Mouse (Mus musculus) heart, embryonic 14.5 days (tissue): Measurements from ENCODE around the gene Maff. TPM values are rescaled to one million over a fixed set of nuclear protein-coding genes. Genes with fewer than 3 reads are reported as not detected.

Experiments used
- ATAC-seq: fragments of 200-750 bp; cut with Nextera tagmentation; 2 replicates; pipeline ENCODE4 v1.8.0; 2017; ENCODE audit warnings: low read depth, moderate TSS enrichment; ENCODE audit not compliant: insufficient number of reproducible peaks, insufficient read depth, low FRiP score
- H3K27ac ChIP-seq, 2 experiments: fragments of 200-500 bp in 1 of 2; fragments of 300-500 bp in 1 of 2; sonication (generic) in 1 of 2; replicated peaks in 1 of 2; 2 replicates each; pipeline ENCODE4 v1.5.1; 2012 to 2014; ENCODE audit warnings: low read depth in 2 of 2, low read length in 2 of 2, control low read depth in 1 of 2, mild to moderate bottlenecking in 1 of 2, mixed read lengths in 1 of 2; ENCODE audit not compliant: control insufficient read depth in 1 of 2, insufficient read depth in 1 of 2
- H3K27me3 ChIP-seq: fragments of 300-500 bp; sonication (generic); 2 replicates; pipeline ENCODE4 v1.6.1; 2014; ENCODE audit warnings: mild to moderate bottlenecking, low read length, control low read depth; ENCODE audit not compliant: control insufficient read depth, insufficient read depth
- H3K36me3 ChIP-seq: fragments of 300-500 bp; sonication (generic); 2 replicates; pipeline ENCODE4 v1.6.1; 2014; ENCODE audit warnings: mild to moderate bottlenecking, control low read depth, low read length, mixed read lengths; ENCODE audit not compliant: control insufficient read depth, insufficient read depth
- H3K4me1 ChIP-seq, 2 experiments: fragments of 200-500 bp in 1 of 2; fragments of 300-500 bp in 1 of 2; sonication (generic) in 1 of 2; 2 replicates each; pipeline ENCODE4 v1.6.1; 2012 to 2014; ENCODE audit warnings: low read length in 2 of 2, control low read depth in 1 of 2, mixed read lengths in 1 of 2; ENCODE audit not compliant: control insufficient read depth in 2 of 2, insufficient read depth in 2 of 2
- H3K4me2 ChIP-seq: fragments of 300-500 bp; sonication (generic); 2 replicates; pipeline ENCODE4 v1.6.1; 2014; ENCODE audit warnings: mild to moderate bottlenecking, low read length
- H3K4me3 ChIP-seq, 2 experiments: fragments of 200-500 bp in 1 of 2; fragments of 300-500 bp in 1 of 2; sonication (generic) in 1 of 2; 2 replicates each; pipeline ENCODE4 v1.5.1; 2012 to 2014; ENCODE audit warnings: low read length in 2 of 2, mild to moderate bottlenecking in 2 of 2, control low read depth in 1 of 2, low read depth in 1 of 2, moderate library complexity in 1 of 2; ENCODE audit not compliant: control insufficient read depth in 1 of 2, insufficient read depth in 1 of 2
- H3K9ac ChIP-seq: fragments of 300-500 bp; sonication (generic); 2 replicates; pipeline ENCODE4 v1.6.1; 2014; ENCODE audit warnings: mild to moderate bottlenecking, low read length
- H3K9me3 ChIP-seq: fragments of 300-500 bp; sonication (generic); 2 replicates; pipeline ENCODE4 v1.6.1; 2016; ENCODE audit warnings: low read length, control low read depth; ENCODE audit not compliant: control insufficient read depth
- WGBS: fragments of 180-500 bp; shearing (Covaris S2); extraction: QIAGEN DNeasy Blood & Tissue Kit; methylation state at CpG from one replicate; pipeline ENCODE4 v1.1.7; 2014; 5-methylcytosine and 5-hydroxymethylcytosine counted together
- polyA plus RNA-seq: library from polyadenylated mRNA; unstranded; fragments of >200 nt; fragmentation: Nextera tagmentation; extraction: Ambion mirVana; gene quantifications from 2 replicates; pipeline ENCODE4 v1.2.1, GENCODE M21; 2014

Maff gene
- polyA plus RNA-seq, 1 experiment from 2014 or later: 2.2 TPM

DNA sequence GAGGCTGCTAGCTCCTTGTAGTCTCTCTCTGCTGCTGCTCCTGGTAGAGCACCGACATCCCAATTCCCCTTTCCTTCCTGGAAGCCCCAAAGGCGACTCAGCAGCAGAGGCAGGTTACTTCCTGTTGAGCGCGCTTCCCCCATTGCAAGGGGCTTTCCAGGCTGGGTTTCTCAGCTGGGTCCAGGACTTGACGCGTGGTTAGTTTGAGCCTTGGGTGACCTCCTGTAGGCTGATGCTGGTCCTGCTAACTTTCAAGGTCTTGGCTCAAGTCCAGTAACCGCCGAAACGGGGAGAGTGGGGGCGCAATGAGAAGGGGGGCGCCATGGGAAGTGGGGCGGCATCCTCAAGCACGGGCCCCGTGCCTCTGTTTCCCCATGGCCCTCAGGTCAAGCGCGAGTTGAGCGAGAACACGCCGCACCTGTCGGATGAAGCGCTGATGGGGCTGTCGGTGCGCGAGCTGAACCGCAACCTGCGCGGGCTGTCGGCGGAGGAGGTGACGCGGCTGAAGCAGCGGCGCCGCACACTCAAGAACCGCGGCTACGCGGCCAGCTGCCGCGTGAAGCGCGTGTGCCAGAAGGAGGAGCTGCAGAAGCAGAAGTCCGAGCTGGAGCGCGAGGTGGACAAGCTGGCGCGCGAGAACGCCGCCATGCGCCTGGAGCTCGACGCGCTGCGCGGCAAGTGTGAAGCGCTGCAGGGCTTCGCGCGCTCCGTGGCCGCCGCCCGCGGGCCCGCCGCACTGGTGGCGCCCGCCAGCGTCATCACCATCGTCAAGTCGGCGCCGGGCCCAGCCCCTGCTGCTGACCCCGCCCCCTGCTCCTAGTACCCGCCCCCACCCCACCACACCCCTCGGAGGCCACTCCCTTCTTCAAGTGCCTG lies 10.9 kb downstream of the Maff start:
- peaks cover 14% of the 10 kb centered on the region for H3K36me3 ChIP-seq
- H3K4me3 ChIP-seq: peak overlapping the region; percentile 48 to 56
- WGBS: 1% methylated on average over 73 of the region's 77 CpGs
- H3K9ac ChIP-seq: peak overlapping the region; percentile 73
- H3K27ac ChIP-seq: peak overlapping the region; percentile 60 to 71; a peak in 3 of 4 replicates
- peaks cover 37 to 52% of the 10 kb centered on the region in 2 experiments for H3K4me1 ChIP-seq
- H3K27me3 ChIP-seq: no peaks in the 10 kb centered on the region
- H3K9me3 ChIP-seq: no peaks in the 10 kb centered on the region
- peak overlapping the region; percentile 99 for H3K4me2 ChIP-seq
- ATAC-seq: peak; percentile 81

DNA sequence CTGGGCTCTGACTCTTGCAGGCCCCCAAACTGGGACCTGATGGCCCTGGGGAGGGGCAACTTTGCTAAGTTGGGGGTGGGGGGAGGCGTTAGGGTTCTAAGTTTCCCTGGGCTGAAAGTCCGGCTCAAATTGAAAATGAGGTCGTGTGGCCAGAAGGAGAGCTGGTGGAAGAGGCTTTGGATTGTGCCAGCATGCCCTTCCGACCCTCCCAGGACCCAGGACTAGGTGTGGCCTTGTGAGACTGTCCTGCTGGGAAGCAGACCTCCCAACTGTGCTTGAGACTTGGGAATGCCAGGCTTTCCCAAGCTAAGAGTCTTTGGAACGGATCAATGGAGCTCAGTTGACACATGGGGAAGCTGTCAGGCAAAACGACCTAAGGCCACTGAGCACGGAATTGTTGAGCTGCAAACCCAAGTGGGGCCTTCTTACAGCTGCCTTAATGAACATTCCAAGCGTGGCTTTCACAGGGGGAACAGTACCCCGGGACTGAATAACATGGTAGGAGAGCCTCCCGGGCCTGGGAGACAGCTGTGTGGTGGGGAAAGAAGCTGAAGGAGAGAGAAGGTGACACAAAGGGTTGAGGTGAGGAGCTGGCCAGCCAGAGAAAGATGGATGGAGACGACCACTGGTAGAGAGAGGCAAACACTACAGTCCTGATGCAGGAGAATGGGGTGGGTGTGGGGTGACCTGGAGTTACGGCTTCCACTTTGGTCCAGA lies 11.7 kb downstream of the Maff start:
- Histone ChIP-seq H3K4me3 (peak overlapping the region in 1 of 2 experiments; percentile 48; a peak in 1 of 4 replicates), H3K4me1 (peaks cover 37 to 51% of the 10 kb centered on the region in 2 experiments), H3K4me2 (peak overlapping the region; percentile 99), H3K36me3 (peaks cover 22% of the 10 kb centered on the region), H3K27ac (peak overlapping the region; percentile 6 to 71; a peak in 3 of 4 replicates), H3K9me3 (no peaks in the 10 kb centered on the region), H3K27me3 (no peaks in the 10 kb centered on the region), H3K9ac (no peak overlapping the region)
- 37% methylated on average over 12 of the region's 12 CpGs for WGBS
- no peak for ATAC-seq

DNA sequence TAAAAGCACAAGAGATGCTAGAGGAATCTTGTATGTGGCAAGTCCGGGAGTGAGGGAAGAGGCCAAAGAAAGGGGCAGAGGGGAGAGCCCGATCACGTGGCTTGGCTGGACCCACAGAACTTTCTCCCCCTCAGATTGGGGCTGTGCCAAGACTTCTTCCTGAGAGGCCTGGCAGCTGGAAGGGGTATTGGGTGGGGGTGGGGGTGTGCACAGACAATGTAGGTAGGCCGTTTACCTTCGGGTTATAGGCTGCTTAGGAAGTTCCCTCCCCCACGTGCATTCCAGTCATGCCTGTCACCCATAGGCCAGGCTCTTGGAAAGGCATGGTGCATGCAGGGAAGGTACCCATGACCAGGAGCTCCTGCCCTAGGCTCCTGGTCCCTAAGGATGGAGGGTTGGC lies 13.5 kb downstream of the Maff start:
- H3K36me3 ChIP-seq: peaks cover 41% of the 10 kb centered on the region
- H3K4me1 ChIP-seq: peaks cover 42 to 55% of the 10 kb centered on the region in 2 experiments
- ATAC-seq: 0 out of 2 replicates have a peak, but pooled peaks have one; percentile 4
- no peak overlapping the region for H3K4me3 ChIP-seq
- WGBS: 5% methylated on average over 6 of the region's 6 CpGs
- no peaks in the 10 kb centered on the region for H3K9me3 ChIP-seq
- peak overlapping the region; percentile 73 to 74 for H3K27ac ChIP-seq
- H3K27me3 ChIP-seq: no peaks in the 10 kb centered on the region
- 0 out of 2 replicates have a peak overlapping the region, but pooled peaks have one; percentile 27 for H3K9ac ChIP-seq
- H3K4me2 ChIP-seq: peak overlapping the region; percentile 12

DNA sequence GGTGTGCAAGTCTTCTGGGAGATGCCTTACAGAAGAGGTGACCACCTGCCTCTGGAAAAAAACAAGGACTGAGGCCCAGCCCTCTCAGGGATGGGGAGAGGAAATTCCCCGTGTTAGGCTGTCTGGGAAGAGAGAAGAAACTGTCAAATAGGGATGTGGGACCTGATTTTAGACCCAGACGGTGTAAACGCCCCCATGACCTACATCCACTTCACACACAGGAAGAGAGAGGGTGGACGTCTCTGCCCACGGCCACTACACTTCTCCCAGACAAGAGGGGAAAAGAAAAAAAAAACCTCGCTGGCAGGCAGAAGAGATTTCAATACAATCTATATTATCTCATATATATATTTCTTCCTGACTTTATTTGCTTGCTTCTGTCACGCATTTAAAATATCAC lies 13.9 kb downstream of the Maff start:
- no peak for ATAC-seq
- Histone ChIP-seq H3K4me2 (peak overlapping the region; percentile 12), H3K27me3 (no peaks in the 10 kb centered on the region), H3K27ac (peak overlapping the region; percentile 73 to 74), H3K4me1 (peaks cover 42 to 55% of the 10 kb centered on the region in 2 experiments), H3K4me3 (no peak overlapping the region), H3K9me3 (no peaks in the 10 kb centered on the region), H3K36me3 (peaks cover 45% of the 10 kb centered on the region), H3K9ac (0 out of 2 replicates have a peak overlapping the region, but pooled peaks have one; percentile 17)
- 17% methylated on average over 7 of the region's 7 CpGs for WGBS

DNA sequence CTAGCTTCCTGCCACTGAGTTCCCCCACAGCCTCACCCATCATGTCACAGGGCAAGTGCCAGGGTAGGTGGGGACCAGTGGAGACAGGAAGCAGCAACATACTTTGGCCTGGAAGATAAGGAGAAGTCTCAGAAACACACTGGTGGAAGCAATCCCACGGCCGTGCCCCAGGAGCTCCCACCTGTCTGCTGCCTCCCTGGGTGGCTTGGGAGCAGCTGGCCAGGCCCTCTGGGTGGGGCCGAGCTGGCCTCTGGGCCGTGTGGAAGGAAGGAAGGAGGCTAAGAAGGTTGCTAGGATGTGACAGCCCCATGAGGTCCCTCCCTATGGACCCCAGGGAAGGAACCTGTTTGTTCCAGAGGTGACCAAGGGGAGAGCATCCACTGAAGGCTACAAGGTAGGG lies 14.6 kb downstream of the Maff start:
- H3K27ac ChIP-seq: peak overlapping the region in 1 of 2 experiments; percentile 74; a peak in 2 of 4 replicates
- H3K9me3 ChIP-seq: no peaks in the 10 kb centered on the region
- ATAC-seq: no peak
- no peaks in the 10 kb centered on the region for H3K27me3 ChIP-seq
- H3K36me3 ChIP-seq: peaks cover 51% of the 10 kb centered on the region
- WGBS: 37% methylated on average over 4 of the region's 4 CpGs
- peaks cover 42 to 54% of the 10 kb centered on the region in 2 experiments for H3K4me1 ChIP-seq
- H3K4me3 ChIP-seq: no peak overlapping the region
- no peak overlapping the region for H3K9ac ChIP-seq
- no peak overlapping the region for H3K4me2 ChIP-seq

DNA sequence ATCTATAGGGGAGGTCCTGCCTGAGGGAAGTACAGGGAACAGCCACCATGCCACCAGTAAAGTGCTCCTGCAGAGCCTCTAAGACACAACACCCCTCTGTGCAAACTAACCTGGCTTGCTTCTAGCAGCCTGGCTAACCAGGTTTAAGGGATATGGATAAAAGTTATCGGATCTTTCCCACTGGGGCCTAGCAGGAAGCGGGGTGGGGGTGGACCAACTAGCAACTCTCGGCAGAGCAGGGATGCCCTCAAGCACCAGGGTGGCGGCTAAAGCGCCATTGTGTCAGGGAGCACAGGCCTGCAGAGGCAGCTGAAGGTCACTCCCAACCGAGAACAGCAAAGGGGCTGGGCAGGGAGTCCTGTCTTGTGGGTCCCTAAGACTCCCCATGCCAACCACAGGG lies 17.7 kb downstream of the Maff start:
- Histone ChIP-seq H3K4me3 (no peak overlapping the region), H3K4me1 (peaks cover 28 to 42% of the 10 kb centered on the region in 2 experiments), H3K27me3 (no peaks in the 10 kb centered on the region), H3K36me3 (peaks cover 81% of the 10 kb centered on the region), H3K9me3 (no peaks in the 10 kb centered on the region), H3K27ac (no peak overlapping the region; a peak in 1 of 4 replicates), H3K4me2 (no peak overlapping the region), H3K9ac (peak overlapping the region; percentile 30; the same call in 1 of the 2 replicates)
- no peak for ATAC-seq
- 48% methylated on average over 6 of the region's 6 CpGs for WGBS

DNA sequence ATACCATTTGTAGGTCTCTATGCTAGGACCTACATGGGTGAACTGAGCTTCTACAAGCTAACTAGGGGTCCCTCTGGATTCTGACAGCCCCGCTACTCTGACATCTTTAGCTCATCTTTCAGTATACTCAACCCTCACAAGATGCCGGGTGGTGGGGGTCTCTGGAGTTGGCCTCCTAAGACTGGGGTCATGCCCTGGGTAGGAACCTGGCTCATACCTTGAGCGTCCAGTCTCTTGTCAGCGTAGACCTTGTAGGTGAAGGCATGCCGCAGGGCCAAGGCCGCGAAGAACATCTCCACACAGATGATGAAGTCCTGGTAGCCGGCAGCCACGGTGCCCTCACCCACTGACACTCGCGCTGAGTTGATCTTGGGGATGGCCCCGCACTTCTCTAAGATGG lies 18.6 kb downstream of the Maff start:
- no peak for ATAC-seq
- Histone ChIP-seq H3K4me1 (peaks cover 25 to 41% of the 10 kb centered on the region in 2 experiments), H3K36me3 (peaks cover 91% of the 10 kb centered on the region), H3K4me3 (no peak overlapping the region), H3K27ac (no peak overlapping the region), H3K9ac (no peak overlapping the region), H3K4me2 (no peak overlapping the region), H3K9me3 (no peaks in the 10 kb centered on the region), H3K27me3 (no peaks in the 10 kb centered on the region)
- WGBS: 97% methylated on average over 12 of the region's 12 CpGs
